Mouse (Mus musculus) A20 (cell line): ENCODE measurements around the gene Zfp92.
"Not testable (repeated sequence)": the region's sequence is repeated elsewhere in the genome, so short reads cannot be mapped to it uniquely, and the experiment has no call there.

Experiments
- DNase-seq: peaks from one replicate; pipeline ENCODE4 v3.0.0-alpha.2; 2011; ENCODE audit warnings: low read depth, low spot score

The Zfp92 gene

DNA sequence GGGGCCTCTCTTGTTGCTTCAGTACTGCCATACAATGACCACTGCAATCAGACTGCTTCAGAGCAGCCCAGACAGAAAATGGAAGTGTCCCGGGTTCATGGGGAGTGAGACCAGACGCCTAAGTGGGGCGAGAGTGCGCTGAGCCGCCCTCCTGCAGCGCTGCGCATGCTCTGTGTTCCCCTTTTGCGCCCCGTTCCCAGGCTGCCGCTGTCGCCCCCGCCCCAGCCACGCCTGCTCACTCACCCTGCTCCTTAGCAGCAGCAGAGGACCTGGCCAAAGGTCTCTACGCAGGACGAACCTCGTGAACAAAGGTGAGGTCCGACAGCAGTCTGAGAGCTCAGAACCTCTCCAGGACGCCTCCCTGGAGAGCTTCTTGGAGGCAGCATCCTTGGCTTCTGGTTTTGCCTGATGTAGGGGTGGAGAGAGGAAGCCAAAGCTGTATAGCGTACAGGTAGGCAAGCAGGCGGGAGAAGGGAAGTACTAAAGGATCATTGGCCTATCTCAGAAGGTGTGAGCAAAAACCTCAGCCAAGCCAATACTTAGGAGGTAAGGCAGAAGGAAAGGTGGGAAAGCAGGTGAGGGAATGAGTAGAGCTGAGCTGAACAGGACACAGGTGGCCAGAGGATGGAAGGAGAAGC, at the start of gene Zfp92:
Zfp92 (plus strand) TSS at position 217 of the 638 bp plus-strand sequence.
- DNase-seq = no peak

DNA sequence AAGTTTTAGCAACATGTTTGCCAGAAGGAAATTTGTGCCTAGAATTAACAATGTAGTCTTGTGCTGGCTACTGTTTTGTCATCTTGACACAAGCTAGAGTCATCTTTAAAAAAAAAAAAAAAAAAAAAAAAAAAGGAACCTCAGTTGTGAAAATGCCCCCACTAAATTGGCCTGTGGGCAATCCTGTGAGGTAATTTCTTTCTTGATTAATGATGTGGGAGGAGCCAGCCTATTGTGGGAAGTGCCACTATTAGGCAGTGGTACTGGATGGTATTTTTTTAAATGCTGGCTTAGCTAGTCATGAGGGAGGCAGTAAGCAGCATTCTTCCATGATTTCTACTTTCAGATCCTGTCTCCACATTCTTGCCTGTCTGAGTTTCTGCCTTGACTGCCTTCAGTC, 47.6 kb upstream of the Zfp92 start:
- peak; percentile 7 for DNase-seq

DNA sequence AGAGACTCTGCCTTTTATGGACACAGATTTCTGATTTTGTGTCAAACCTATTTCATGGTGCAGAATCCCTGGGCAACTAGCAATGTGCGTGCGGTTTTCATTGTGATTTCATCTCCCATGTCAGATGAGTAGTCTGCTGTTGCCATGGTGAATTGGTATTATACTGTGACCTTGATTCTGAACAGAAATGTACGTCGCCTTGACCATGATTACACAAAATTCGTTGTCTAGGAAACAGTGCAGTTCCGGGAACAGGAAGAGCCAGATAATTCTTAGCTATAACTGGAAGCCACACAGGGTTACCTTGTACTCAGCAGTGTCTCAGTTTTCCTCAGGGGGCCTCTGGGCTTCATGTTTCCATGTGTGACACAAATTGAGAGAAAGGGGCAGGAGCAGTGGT, 26.5 kb upstream of the Zfp92 start:
- no peak for DNase-seq

DNA sequence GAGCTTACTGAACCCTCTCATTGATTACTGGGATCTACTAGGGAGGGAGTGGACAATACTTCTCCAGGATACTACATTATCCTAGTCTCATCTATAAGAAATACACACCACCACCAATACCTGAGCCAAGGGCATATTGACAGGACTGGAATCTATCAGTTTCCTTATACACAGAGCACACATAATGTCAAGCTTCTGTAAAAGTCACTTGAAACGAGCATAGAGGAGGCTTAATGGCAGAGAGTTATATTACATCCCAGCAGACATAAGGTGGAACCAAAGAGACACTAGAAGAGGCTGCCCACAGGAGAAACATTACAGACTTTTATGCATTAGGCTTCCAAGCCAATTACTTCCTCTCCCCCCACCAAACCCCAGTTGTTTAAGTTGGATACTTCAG, 26.0 kb upstream of the Zfp92 start:
- DNase-seq = no peak

DNA sequence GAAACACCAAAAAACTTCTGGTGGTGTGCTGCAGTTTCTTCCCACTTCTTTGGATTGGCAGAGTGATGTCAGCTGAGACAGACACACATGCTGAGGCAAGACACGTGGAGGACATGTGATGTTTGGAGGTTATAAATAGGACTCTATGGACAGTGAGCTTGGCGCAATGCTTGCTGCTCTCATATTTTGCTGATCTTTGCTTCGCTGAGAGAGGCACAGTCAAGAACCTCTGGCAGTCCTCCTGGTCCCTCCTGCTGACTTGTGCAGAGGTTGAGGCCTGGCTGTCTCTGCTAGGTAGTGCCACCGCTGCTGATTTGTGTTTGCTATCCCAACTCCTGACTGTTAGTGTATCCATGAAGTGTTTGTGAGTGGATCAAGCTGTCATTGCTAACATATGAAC, 19.4 kb upstream of the Zfp92 start:
- DNase-seq = no peak

DNA sequence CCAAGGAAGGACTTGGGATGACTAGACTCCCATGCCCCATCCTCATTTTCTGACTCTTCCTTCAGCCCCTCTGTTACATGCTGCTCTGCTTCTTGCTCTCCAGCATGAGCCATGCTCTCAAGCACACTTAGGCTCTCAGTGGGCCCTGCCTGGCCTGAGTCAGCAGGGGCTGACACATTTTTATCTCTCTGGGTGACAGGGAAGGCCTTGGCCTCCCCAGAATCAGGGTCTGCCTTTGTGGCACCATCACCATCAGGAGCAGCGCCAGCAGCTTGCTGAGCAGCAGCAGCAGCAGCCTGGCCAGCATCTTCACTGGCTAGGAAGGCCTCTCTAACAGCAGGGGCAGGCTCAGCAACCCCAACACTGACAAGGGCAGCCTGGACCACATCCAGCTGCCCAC, 14.4 kb upstream of the Zfp92 start:
- no peak for DNase-seq

DNA sequence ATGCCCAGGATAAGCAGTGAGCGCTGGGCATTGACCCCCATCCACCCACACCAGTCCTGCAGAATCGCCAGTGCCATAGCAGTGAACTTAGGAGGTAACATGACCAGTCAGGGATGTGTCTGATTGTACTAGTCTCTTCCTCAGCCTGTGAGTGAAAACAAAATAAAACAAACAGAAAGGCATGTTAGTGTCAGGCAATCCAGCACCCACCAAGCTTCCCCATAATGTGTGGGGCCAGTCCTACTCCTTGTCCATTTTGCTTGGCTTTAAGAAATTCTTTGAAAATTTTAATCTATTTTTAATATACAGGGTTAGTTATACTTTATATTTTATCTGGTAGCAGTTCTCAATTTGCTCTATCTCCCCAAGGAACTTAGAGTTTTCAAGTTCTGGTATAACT, 12.3 kb upstream of the Zfp92 start, which contains the start of gene Gm18336:
Gm18336 (minus strand) TSS at position 101 of the 400 bp plus-strand sequence.
- not testable (repeated sequence) for DNase-seq

DNA sequence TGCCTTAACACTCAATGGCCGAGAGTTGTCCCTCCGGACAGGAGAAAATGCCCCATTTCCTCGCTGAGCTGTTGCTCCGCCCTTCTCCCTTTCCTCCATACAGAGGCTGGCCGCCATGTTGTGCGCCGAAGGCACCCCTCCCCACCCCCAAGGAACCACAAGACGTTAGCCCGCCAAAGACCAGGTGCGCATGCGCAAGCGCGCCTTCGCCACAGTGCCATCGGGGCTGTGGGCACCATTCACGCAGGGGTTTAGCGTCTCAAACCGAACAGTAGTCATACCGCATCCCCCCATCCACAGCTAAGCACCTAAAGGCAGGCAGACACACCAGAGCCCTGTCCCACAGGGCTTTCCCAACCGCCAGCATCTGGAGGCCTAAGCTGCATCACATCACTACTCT, 9.9 kb upstream of the Zfp92 start:
- DNase-seq = no peak

DNA sequence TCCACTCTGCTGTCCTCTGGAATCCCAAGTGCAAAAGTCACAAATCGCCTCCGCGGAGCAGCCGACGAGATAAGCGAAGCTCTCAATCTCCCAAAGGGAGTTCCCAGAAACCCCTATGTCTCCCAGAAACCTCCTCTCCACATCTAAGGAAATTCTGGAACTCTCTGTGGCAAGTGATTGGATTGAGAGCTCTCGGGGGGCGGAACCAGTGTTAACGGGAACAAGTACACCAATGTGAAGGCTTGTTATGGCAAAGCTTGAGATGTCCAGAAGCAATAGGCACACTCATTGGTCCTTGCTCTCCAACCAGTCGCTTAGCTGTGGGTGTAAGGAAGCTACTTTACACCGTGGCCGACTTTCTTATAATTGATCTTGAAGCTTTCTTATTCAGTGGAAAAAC, 9.3 kb upstream of the Zfp92 start:
- no peak for DNase-seq

DNA sequence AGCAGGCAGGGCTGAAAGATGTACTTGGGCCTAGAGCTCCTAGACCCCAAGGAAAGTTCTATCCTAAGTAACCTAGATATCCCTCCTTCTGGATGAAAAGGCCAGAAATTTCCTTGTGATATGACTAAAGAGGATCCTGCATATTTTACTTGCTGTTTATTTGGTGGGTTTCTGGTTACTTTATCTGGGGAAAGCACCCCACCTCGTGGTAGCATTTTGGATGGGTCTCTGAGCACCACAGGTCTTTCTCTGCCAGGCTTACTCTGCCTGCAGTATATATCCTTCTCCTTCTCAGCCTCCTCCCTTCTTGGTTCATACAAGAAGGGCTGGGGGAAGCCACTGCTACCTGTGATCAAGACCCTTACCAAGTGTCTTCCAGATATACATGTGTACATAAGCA, 1.9 kb downstream of the Zfp92 start:
- DNase-seq = peak; percentile 15

DNA sequence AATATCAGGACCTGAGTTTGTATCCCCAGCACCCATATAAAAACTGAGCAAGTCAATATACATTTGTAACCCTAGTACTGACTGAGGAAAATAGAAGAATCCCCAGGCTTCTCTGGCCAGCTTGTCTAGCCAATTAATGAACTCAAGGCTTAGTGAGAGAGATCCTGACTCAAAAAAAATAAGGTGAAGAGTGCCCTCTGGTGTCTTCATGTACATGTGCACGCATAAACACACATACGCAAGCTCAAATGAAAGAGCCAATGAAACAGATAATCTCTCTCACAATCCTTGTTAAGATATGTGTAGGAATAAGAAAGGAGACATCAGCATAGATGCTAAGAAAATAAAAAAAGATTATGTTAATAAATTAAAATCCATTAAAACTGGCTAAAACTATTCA, 19.1 kb downstream of the Zfp92 start:
- peak; percentile 25 for DNase-seq

DNA sequence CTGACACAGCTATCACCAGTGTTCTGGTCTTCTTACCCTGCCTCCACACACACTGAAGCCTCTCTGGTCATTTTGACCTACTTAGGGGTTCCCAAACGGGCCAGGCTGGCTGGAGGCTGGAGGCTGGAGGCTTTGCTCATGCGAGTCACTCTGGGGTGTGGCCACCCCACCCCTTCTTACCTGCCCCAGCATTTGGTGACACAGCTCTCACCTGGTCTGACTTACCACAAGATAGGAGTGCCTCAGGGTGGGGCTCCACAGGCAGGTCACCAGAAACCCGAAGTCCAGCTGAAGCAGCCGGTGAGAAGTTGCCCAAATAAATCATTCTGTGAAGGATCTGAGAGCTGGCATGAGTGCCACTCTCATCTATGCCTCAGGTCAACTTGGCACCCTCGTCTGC, 22.0 kb downstream of the Zfp92 start:
- no peak for DNase-seq

DNA sequence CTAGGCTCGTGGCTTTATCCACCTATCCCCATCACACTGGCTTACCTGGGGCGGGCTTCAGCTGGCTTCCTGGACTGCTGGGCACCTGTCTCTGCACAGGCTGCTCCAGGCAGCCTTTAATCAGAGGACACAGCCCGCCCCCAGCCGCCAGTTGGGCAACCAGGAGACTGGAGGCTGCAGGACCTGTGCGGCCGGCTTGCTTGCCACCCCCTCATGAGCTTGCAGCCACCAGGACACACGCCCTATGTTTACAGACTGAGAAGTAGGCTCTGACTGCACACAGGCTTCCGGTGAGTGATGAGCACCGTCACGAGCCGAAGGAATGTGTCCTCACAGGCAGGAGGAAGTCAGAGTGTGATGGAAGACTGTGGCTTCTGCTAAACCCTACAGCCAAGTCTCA, 24.4 kb downstream of the Zfp92 start, which contains the start of gene Trex2:
Trex2 (minus strand) TSS at position 93 of the 400 bp plus-strand sequence.
- no peak for DNase-seq

DNA sequence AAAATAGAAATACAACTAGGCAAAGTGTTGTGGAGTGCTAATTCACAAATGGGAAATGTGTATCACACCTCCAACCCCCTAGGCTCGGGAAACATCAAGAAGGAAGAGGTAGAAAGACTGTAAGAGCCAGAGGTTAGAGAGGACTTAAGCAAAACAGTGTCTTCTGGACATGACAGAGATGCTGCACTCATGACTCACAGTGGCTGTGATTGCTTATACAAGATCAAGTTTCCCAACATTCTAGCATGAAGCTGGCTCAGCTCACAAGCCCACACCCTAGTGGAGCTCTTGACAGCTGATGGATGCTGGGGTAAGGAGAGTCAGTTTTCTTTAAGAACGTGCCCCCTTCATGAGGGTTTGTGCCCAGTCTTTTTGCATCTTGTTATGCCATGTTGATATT, 30.5 kb downstream of the Zfp92 start:
- DNase-seq = no peak

DNA sequence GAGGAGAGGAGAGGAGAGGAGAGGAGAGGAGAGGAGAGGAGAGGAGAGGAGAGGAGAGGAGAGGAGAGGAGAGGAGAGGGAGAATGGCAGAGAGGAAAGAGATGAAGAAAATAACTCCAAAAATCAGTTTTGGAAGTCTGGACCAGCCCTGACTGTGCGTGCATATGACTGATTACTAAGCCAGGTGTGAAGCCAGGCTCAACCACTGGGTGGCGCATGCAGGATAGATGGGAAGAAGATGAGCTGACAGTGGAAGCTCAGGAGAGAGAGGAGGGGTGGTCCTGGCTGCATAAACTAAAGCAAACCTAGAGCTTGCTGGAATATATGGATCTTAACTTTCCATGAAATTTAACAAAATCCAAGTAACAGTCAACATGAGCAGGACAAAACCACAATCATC, 41.1 kb downstream of the Zfp92 start:
- peak; percentile 24 for DNase-seq

DNA sequence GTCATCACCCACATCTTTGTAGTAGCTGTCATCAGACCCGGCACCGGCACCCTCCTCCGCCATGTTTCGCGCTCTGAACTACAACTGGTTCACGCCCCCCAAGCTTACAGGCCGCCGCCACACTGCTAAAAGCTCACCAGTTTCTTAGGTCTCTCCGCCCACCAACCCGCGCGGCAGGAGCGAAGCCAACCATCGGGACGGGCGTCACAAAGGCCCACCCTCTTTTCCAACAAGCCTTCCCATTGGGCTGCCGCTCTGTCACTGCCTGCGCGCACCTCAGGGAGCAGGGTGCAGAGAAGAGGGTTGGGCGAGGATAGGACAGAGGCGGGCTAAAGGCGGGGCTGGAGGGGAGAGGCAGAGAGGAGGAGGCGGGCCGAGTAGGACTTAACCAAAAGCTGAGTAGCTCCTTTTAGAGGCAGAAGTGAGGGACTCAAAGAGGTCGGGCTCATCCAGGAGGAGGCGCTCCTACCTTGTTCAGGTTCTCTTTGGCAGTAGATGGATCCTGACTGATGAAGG, 48.0 kb downstream of the Zfp92 start, which contains the start of gene Haus7:
Haus7 (minus strand) TSS at position 168 of the 516 bp plus-strand sequence.
- DNase-seq = peak; percentile 93

DNA sequence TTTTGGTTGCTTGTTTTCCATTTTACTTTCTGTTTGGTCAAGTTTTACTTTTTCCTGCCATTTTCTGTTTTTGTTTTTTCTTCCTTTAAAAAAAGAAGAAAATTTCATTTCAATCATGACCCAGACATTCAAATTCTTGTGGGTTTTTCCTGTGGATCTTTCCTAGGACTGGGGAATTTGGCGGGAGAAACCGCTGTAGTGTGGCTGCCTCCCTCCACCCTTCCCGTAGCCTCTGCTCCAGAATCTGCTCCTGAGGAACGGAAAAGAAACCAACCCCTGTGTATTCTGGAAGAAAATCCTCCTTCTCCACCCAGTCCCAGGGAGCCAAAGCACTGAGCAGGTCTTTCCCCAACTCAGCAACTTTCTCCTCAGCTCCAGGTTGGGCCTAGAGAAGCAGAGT, 49.9 kb downstream of the Zfp92 start:
- DNase-seq = no peak

DNA sequence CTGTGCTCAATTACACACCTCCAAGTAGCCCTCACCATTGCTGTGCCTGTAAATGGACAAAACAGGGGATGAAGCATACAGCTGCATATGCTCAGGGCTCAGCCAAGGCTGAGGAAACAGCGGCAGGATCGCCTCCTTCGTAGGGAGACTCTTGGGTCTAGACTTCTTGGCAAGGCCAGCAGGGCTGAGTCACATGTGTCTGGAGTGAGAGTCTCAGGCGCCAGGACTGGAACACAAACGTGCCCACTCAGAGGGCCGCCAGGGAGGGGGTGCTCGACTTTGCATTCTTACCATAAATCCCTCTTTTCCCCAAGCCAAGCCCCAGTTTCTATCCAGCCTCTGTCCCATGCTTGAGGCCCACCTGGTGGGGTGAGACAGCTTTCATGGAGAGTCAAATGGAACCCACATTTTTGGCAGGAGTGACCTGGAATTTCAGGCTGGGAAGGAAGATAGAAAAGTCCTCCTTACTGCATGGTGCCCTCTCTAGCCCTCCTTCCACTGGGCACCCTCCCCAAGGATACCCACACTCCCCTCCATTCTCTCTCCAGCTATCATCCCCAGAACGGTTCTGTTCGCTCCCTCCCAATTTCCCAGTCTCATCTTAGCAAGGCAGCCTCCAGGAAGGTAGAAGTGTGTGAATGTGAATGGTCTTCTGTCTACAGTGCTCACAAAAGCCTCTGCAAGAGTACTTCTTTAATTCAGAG, 54.7 kb downstream of the Zfp92 start:
- no peak for DNase-seq

DNA sequence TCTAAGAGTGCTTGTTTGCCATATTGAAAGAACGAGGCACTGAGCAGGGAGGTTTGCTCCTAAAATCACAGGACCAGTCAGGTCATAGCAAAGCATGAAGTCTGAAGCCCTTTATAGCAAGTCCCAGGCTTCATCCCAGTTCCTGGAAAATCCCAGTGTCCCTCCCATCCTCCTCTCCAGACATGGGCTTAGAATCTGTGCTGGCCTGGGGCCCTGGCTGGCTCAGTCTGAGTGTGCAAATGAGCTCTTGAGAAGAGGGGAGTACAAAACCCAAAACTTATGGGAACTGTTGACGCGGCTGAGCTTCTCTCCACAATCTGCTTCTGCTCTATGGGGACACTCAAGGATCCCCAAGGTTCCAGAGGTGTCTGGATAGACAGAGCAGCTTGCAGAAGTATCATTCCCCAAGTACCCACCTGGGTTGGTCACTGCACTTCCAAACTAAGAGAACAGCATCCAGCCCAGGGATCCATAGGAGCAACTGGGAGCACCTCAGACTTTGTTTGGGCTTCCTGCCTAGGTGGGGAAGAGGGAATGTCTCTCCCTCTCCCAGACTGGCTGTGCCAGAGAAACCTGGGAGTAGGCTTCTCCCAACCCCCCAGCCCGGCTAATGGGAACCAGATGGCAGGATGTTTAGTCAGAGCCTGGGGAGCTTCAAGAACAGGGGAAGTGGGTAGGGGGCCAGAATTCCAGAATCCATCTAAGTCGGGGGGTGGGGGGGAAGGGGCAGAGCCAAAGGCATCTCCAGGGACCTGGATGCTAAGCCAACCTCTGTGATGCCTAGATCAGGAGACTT, 56.7 kb downstream of the Zfp92 start:
- DNase-seq = no peak

DNA sequence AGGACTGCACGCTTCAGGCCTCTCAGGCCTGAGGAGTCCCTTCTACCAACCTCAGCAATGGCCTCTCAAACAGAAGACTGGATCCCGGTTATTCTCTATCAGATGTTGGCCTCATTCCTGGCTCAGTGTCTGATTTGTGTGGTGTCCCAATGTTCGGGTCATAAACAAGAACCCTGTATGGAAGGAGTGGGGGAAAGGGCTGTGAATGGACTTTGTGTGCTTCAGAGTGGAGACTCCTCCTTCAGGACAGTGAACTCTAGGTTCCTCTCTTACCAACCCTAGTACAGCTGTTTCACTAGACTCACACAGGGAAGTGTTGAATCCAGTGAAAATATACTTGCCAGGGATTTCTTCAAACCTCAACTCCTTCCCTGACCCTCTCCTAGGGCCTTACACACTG, 57.4 kb downstream of the Zfp92 start:
- DNase-seq = no peak

DNA sequence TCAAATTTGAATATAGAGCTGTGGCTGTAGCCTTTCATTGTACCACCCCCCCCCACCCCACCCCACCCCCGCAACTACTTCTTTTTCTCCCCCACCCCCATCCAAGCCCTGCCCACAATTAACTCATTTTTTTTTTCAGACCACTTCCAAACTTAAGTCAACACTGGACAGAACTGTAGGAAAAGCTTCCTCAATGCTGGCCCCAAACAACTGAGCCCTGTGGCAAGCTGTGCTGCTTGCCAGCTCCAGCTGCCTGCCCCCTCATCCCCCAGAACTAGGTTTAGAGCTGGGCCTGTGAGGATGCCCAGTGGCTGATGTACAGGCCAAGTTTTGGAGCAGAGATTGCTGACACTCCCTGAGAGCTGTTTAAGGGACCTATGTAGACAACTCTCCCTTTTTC, 57.9 kb downstream of the Zfp92 start:
- DNase-seq = no peak

DNA sequence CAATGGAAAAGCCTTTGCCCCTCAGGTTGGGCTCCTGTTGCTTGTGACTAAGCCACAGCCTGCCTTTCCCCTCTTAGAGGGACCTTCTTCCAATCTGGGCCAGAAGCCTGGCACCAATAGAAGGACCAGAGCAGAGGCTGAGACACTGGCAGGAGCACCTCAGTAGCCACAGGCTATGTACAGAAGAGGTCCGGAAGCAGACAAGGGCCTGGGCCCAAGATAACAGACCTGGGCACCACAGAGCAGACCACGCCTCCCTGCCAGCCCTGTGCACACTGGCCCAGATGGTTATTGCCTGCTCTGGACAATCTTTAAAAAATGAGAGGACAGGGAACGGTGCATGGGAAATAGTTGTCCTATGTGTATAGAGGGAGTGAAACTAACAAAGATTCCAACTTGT, 60.9 kb downstream of the Zfp92 start:
- no peak for DNase-seq
